Mouse (Mus musculus) limb, embryonic 10.5 days (tissue): Measurements from ENCODE around the gene Ginm1. TPM values are rescaled to one million over a fixed set of nuclear protein-coding genes. Genes with fewer than 3 reads are reported as not detected.

Experiments used
- DNase-seq: peaks from one replicate; pipeline ENCODE4 v3.0.0-alpha.2; 2017; ENCODE audit warnings: low spot score
- H3K27ac ChIP-seq: fragments of 300-500 bp; sonication (generic); 2 replicates; pipeline ENCODE4 v1.5.1; 2016; ENCODE audit warnings: mild to moderate bottlenecking
- H3K27me3 ChIP-seq: fragments of 300-500 bp; sonication (generic); 2 replicates; pipeline ENCODE4 v1.6.1; 2016; ENCODE audit warnings: low read depth, mild to moderate bottlenecking; ENCODE audit not compliant: poor library complexity, severe bottlenecking
- H3K36me3 ChIP-seq: fragments of 300-500 bp; sonication (generic); 2 replicates; pipeline ENCODE4 v1.6.1; 2016; ENCODE audit warnings: mild to moderate bottlenecking, moderate library complexity
- H3K4me1 ChIP-seq: fragments of 300-500 bp; sonication (generic); 2 replicates; pipeline ENCODE4 v1.6.1; 2016
- H3K4me3 ChIP-seq: fragments of 300-500 bp; sonication (generic); 2 replicates; pipeline ENCODE4 v1.5.1; 2016; ENCODE audit warnings: mild to moderate bottlenecking, moderate library complexity
- H3K9me3 ChIP-seq: fragments of 300-500 bp; sonication (generic); replicated peaks from 2 replicates; pipeline ENCODE4 v1.6.1; 2016; ENCODE audit warnings: mild to moderate bottlenecking
- WGBS: fragments of 180-500 bp; shearing (Covaris S2); methylation state at CpG from one replicate; pipeline ENCODE4 v1.1.7; 2016; 5-methylcytosine and 5-hydroxymethylcytosine counted together
- polyA plus RNA-seq: library from polyadenylated mRNA; unstranded; fragments of >200 nt; fragmentation: Nextera tagmentation; extraction: Ambion mirVana; gene quantifications from 2 replicates; pipeline ENCODE4 v1.2.1, GENCODE M21; 2016

The Ginm1 gene
- polyA plus RNA-seq, 1 experiment from 2014 or later, result 49.3 TPM

DNA sequence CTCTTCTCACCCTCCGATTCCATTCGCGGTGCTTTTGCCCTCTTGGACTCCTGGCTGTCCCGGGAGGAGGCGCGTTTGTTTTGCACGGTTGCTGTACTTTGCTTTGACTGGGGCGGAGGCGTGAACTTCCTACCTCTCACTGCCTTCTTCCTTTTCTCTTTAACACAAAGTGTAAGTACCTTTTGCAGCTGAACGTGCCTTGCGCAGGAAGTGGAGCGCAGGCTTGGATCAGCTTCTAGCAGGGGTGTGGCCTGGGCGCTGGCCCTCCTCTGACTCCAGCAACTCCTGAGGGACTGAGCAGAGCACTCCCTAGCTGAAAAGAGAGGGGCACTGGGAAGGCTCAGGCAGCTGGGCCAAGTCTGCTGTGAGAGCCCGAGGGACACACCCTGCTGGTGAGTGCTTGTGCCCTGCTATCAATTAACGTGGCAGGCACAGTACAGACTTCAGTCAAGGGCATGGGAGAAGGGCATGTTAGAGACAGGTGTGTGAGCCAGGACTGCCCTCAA, 39.6 kb upstream of the Ginm1 start, which contains the start of gene Zc3h12d:
Gene Zc3h12d (plus strand): TSS at position 300 of the 506 bp plus-strand sequence.
- Histone ChIP-seq H3K36me3 (0 out of 2 replicates have a peak, but pooled peaks cover 4% of the 10 kb centered on the region), H3K27me3 (peaks cover 10% of the 10 kb centered on the region; the same call in 1 of the 2 replicates), H3K27ac (no peak within 1 kb of the TSS), H3K4me3 (peak within 1 kb of the TSS; percentile 39), H3K4me1 (peaks cover 9% of the 10 kb centered on the region), H3K9me3 (no peaks in the 10 kb centered on the region)
- peak; percentile 47 for DNase-seq
- WGBS, result 3% methylated on average over 15 of the region's 15 CpGs

DNA sequence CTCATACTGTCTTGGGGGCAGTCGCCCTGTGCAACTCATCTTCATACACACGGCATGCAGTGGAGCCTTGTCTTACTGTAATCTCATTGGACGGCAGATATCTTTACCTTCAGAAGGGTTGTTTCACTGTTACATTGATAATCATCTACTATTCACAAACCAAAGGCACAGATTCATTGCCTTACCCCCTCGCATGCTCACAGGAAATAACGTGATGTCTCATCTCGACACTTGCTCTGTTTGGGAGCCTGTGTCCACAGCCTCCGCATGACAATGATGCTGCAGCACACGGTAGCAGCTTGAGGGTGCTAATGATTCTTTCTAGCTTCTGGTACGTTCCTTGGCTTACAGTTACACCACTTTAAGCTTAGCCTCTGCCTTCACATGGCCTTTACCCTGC, 33.5 kb upstream of the Ginm1 start:
- DNase-seq, result no peak
- no peak overlapping the region for H3K4me3 ChIP-seq
- H3K27ac ChIP-seq, result no peak overlapping the region
- no peaks in the 10 kb centered on the region for H3K27me3 ChIP-seq
- no peaks in the 10 kb centered on the region for H3K9me3 ChIP-seq
- H3K36me3 ChIP-seq, result peaks cover 48% of the 10 kb centered on the region
- no peaks in the 10 kb centered on the region for H3K4me1 ChIP-seq
- WGBS, result 96% methylated on average over 9 of the region's 9 CpGs

DNA sequence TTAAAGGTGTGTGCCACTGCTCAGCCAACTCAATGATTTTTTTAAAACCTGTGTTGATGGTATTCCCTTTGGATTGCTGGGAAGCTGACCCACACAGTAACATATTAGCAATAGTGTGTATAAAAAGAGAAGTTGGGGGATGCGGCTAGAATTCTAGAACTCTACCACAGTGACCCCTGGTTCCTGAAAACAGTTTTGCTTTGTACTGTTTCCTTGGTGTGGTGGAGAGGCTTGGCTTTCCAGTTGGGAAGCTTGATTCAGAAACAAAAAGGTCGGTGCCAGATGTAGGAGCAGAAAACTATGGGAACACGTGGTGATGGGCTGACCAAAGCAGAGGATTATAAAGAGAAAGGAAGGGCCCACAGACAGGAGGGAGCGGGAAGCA, 32.6 kb upstream of the Ginm1 start:
- H3K27me3 ChIP-seq, result no peaks in the 10 kb centered on the region
- 92% methylated on average over 4 of the region's 4 CpGs for WGBS
- no peak overlapping the region for H3K4me3 ChIP-seq
- H3K27ac ChIP-seq, result no peak overlapping the region
- no peak for DNase-seq
- H3K4me1 ChIP-seq, result no peaks in the 10 kb centered on the region
- no peaks in the 10 kb centered on the region for H3K9me3 ChIP-seq
- peaks cover 56% of the 10 kb centered on the region for H3K36me3 ChIP-seq

DNA sequence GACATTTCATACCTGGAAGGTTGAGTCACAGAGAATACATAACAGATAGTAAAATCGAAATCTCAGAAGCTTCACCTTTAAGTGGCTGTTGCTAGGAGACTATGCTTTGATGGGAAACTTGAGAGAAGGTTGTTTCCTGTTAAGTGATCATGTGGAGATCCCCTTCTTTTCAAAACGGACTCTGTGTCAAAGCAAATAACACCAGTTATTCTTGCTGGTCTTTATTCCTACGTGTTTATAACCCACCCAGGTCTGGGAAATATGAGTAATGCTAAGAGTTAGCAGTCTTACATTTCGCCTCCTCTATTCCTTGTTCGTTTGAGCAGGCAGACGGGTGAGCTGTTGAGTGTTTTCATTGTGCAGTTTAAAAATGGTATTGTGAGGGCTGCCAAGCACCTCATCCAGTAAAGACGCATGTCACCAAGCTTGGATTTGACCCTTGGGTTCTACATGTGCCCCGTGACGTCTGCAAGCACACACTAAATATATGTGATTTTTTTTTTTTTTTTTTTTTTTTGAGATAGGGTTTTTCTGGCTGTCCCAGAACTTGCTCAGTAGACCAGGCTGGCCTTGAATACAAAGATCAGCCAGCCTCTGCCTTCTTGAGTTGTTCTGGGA, 32.1 kb upstream of the Ginm1 start:
- no peak for DNase-seq
- 93% methylated on average over 9 of the region's 9 CpGs for WGBS
- Histone ChIP-seq H3K9me3 (no peaks in the 10 kb centered on the region), H3K4me3 (no peak overlapping the region), H3K4me1 (no peaks in the 10 kb centered on the region), H3K36me3 (peaks cover 59% of the 10 kb centered on the region), H3K27me3 (no peaks in the 10 kb centered on the region), H3K27ac (no peak overlapping the region)

DNA sequence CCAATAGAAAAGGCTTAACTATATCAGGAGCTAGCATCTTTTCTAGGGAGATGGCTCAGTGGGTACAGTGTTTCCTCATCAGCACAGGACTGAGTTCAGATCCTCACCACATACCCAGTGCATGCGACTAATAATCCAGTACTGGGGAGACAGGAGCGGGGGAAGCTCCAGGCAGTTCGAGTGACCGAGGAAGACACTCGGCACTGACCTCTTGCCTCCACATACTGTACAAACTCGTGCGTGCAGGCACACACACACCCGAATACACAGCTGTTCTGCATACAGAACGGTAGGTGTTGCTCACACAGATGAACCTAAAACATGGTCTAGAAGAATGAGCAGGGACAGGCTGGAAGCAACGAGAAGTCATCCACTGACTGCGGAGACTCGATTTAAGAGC, 29.4 kb upstream of the Ginm1 start:
- no peak for DNase-seq
- no peaks in the 10 kb centered on the region for H3K4me1 ChIP-seq
- 97% methylated on average over 12 of the region's 12 CpGs for WGBS
- no peak overlapping the region for H3K27ac ChIP-seq
- no peak overlapping the region for H3K4me3 ChIP-seq
- H3K27me3 ChIP-seq, result no peaks in the 10 kb centered on the region
- no peaks in the 10 kb centered on the region for H3K9me3 ChIP-seq
- peaks cover 80% of the 10 kb centered on the region for H3K36me3 ChIP-seq

DNA sequence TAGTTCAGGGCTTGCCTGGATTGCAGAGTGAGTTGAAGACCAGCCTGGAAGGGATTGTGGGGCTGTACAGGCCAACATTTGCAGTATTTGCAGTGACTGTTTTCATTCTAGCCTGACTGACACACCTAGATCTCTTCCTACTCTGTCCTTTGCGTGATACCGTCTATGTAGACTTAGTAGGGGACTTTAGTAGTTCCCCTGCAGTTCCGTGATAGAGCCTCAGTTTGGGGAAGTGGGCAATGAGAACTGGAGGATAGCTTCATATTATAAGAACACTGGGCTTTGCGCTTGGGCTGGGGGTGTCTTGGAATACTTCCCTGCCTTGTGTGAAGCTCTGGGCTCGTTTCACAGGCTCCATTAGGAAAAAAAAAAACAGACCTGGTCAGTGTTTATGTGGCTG, 27.5 kb upstream of the Ginm1 start:
- H3K9me3 ChIP-seq, result no peaks in the 10 kb centered on the region
- H3K4me1 ChIP-seq, result no peaks in the 10 kb centered on the region
- H3K4me3 ChIP-seq, result no peak overlapping the region
- 91% methylated on average over 5 of the region's 5 CpGs for WGBS
- H3K27ac ChIP-seq, result no peak overlapping the region
- no peak for DNase-seq
- no peaks in the 10 kb centered on the region for H3K27me3 ChIP-seq
- H3K36me3 ChIP-seq, result peaks cover 82% of the 10 kb centered on the region

DNA sequence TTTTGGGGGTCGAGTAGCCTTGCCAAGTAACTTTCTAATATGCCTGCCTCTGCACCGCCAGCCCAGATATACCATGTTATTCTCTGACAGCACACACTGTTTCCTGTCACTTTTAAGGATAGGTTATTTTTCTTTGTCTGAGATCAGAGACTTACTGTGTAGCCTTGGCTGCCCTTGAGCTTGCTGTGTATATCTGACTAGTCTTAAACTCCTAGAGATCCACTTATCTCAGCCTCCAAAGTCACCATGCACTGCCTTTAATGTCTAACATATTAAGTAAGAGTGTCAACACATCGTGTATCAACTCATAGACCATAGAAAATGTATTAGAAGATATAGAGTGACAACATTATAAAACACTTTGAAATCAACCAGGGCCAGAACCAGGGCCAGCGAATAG, 27.0 kb upstream of the Ginm1 start:
- DNase-seq, result no peak
- Histone ChIP-seq H3K4me1 (no peaks in the 10 kb centered on the region), H3K27ac (no peak overlapping the region), H3K4me3 (no peak overlapping the region), H3K27me3 (no peaks in the 10 kb centered on the region), H3K36me3 (peaks cover 87% of the 10 kb centered on the region), H3K9me3 (no peaks in the 10 kb centered on the region)
- WGBS, result 92% methylated on average over 4 of the region's 4 CpGs

DNA sequence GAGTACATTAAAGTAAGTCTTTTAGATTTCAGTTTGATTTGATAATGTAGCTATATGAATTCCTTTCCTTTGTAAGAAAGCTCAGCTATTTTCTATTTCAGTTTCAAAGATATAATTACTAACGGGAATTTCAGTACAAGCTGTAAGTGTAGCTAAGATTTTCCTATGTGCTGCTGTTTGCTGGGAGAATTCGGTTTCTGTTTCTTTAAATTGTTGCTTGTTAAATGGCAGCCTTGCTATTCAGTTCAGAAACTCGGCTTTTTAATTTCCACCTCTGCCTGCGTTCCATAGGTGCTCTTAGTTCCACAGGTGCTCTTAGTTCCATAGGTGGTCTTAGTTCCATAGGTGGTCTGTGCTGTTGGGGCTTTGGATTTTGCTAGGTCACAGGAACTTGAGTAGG, 26.5 kb upstream of the Ginm1 start:
- no peak overlapping the region for H3K4me3 ChIP-seq
- no peaks in the 10 kb centered on the region for H3K9me3 ChIP-seq
- no peaks in the 10 kb centered on the region for H3K27me3 ChIP-seq
- no peak overlapping the region for H3K27ac ChIP-seq
- H3K4me1 ChIP-seq, result no peaks in the 10 kb centered on the region
- H3K36me3 ChIP-seq, result peaks cover 91% of the 10 kb centered on the region
- DNase-seq, result no peak
- WGBS, result 91% methylated on average over 4 of the region's 4 CpGs

DNA sequence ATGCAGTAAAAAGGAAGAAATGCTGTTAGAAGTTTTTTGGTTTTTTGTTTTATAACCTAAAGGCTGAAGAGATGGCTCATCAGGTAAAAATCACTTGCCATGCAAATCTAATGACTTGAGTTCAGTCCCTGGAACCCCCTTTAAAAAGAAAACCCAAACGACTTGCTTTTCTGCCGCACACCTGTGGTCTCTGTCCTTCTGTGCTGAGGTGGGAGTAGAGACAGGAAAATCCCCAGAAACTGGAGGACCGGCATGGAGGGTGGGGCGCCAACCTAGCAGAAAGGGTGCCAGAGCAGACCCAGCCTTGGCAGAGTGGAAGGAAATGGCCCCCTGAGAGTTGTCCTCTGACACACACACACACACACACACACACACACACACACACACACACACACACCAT, 26.1 kb upstream of the Ginm1 start:
- 94% methylated on average over 4 of the region's 4 CpGs for WGBS
- no peaks in the 10 kb centered on the region for H3K4me1 ChIP-seq
- H3K27ac ChIP-seq, result no peak overlapping the region
- H3K36me3 ChIP-seq, result peaks cover 91% of the 10 kb centered on the region
- H3K9me3 ChIP-seq, result no peaks in the 10 kb centered on the region
- no peak overlapping the region for H3K4me3 ChIP-seq
- DNase-seq, result no peak
- H3K27me3 ChIP-seq, result no peaks in the 10 kb centered on the region

DNA sequence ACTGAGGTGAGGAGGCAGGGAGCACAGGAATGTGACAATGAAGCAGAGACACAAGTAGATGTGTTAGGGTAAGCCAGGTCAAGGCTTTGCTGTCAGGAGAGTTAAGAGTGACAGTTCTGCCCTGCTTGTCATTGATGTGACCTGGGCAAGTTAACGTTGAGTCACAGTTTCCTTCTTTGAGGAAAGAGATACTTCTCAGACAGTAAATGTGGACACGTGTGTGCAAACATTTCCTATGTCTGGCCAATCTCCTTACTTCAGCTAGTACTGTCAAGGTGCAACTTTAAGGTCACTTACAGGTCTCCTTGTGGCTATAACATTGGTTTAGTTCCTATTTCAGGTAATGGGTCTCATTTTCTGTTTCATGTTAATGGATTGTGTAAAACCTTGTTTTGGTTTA, 23.9 kb upstream of the Ginm1 start:
- no peak for DNase-seq
- H3K9me3 ChIP-seq, result no peaks in the 10 kb centered on the region
- no peaks in the 10 kb centered on the region for H3K4me1 ChIP-seq
- no peak overlapping the region for H3K27ac ChIP-seq
- H3K36me3 ChIP-seq, result peaks cover 91% of the 10 kb centered on the region
- no peaks in the 10 kb centered on the region for H3K27me3 ChIP-seq
- 91% methylated on average over 2 of the region's 2 CpGs for WGBS
- H3K4me3 ChIP-seq, result no peak overlapping the region

DNA sequence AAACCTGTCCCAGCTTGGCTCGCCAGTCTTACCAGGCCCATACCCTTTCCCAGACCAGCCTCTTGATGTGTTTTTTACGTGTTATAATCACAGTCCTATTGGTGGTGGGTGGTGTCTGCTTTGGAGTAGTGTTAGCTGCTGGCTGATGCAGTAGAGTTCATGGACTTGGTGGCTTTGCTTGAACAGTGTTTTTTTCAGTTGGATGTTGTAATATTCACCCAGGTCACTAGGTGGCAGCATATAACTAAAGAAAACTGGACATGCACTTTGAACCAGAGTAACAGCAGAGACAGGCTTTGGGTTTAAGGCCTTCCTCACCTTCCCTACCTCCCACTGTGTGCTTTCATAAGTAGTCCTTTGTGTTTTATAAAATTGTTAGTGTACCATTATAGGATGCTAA, 17.3 kb upstream of the Ginm1 start:
- peaks cover 94% of the 10 kb centered on the region for H3K36me3 ChIP-seq
- DNase-seq, result peak; percentile 41
- 55% methylated on average over 2 of the region's 2 CpGs for WGBS

DNA sequence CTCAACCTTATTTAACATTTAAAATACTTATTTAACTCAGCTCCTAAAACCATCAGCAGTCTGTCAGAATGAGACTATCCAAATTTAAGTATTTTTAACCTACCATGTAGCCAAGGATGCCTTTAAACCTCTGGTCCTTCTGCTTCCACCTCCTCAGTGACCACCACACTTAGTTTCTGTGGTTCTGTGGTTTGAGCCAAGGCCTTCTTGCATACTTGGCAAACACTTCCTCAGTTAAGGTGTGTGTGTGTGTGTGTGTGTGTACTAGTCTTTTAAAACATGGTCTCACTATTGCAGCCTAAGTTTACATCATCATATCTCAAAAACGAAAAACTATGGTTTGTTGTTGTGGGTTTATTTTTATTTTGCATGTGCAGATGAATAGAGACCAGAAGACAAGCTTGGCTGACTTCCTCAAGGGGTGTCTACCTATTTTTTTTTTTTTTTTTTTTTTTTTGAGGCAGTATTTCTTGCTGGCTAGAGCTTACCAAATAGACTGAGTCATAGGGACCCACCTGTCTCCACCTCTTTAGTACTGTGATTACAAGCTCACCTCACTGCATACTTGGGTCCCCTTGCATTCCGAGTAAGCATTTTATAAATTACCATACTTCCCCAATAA, 10.0 kb upstream of the Ginm1 start:
- no peak overlapping the region for H3K27ac ChIP-seq
- no peaks in the 10 kb centered on the region for H3K9me3 ChIP-seq
- no peak overlapping the region for H3K4me3 ChIP-seq
- 91% methylated on average over 2 of the region's 2 CpGs for WGBS
- H3K4me1 ChIP-seq, result no peaks in the 10 kb centered on the region
- no peak for DNase-seq
- H3K36me3 ChIP-seq, result peaks cover 99% of the 10 kb centered on the region
- no peaks in the 10 kb centered on the region for H3K27me3 ChIP-seq

More for the DNA sequence above, 17.3 kb upstream of the Ginm1 start:
- Histone ChIP-seq H3K27me3 (no peaks in the 10 kb centered on the region), H3K9me3 (no peaks in the 10 kb centered on the region), H3K4me1 (no peaks in the 10 kb centered on the region), H3K27ac (no peak overlapping the region), H3K4me3 (no peak overlapping the region)

DNA sequence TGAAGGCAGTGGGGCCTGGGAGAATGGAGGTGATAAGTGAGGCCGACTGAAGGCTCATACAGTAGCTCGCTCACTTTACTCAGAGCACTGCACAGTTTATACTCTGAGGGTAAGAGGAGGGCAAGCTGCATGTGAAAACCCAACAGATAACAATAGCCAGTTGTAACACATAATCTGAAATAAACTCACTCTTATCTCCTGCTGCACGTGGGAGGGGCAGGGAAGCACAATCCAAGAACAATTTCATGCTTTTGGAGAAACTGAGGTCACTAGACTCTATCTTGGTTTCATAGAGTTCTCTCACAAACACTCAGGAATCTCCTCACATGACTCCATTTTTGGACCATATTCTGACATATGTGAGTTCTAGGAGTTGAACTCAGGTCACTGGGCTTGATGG, 8.6 kb upstream of the Ginm1 start:
- Histone ChIP-seq H3K27me3 (no peaks in the 10 kb centered on the region), H3K36me3 (peaks cover 99% of the 10 kb centered on the region), H3K27ac (no peak overlapping the region), H3K4me3 (no peak overlapping the region), H3K9me3 (no peaks in the 10 kb centered on the region), H3K4me1 (no peaks in the 10 kb centered on the region)
- DNase-seq, result no peak
- WGBS, result 90% methylated on average over 3 of the region's 3 CpGs
